Mouse (Mus musculus) retina, embryonic 14.5 days (tissue): ENCODE measurements around the gene Setmar.

Experiments
- DNase-seq: peaks from one replicate; pipeline ENCODE4 v3.0.0-alpha.2; 2015; ENCODE audit warnings: low spot score

Gene Setmar

DNA sequence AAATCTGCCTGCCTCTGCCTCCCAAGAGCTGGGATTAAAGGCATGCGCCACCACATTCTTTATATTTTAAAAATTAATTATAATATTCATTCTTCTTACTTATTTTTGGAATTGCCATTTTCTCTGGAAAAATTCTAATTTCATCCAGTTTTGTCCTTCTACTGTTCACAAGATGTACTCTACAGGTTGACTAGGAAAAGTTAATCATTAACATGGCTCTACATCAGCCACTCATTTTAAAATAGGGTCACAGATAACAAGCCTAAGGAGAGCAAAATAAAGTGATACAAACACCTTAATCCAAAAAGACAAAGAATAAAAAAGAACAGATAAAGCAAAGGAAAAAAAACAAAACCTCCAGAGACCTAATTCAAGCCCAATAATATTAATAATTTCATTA lies 50.1 kb downstream of the Setmar start:
- no peak for DNase-seq

DNA sequence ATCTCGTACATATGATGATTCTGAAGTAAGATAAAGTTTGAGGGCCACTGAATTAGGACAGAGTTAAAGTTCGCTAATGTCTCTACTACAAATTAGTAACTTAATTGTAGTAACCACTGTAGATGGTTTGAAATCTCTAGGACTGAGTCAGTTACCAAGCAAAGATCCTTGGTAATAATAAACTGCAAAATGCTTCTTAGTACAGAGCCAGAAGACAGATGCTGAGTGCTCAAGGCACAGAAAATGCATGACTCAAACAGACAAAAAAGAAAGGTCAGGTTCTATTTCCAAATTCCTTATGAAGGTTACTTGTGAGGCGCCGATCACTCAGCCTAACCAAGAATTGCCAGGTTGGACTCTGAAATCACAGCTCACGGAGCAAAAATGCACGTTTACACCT lies 53.0 kb downstream of the Setmar start:
- no peak for DNase-seq

DNA sequence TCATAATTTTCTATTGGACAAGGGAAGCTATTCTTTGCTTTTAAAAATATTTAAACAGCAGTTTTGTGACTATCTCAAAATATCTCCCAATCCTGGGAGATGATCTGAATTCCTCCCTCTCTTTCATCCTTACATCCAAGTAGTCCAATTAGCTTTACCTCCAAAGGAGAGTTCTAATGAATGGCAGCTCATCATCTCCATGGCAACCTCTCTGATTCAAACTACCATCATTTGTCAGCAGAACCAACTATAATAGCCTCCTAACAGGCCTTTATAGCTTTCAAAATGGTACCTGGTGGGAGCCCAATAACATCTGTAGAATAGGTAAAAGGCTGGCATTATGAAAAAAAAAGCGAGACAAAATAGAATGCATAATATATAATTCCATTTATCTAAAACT lies 60.6 kb downstream of the Setmar start:
- DNase-seq = no peak

DNA sequence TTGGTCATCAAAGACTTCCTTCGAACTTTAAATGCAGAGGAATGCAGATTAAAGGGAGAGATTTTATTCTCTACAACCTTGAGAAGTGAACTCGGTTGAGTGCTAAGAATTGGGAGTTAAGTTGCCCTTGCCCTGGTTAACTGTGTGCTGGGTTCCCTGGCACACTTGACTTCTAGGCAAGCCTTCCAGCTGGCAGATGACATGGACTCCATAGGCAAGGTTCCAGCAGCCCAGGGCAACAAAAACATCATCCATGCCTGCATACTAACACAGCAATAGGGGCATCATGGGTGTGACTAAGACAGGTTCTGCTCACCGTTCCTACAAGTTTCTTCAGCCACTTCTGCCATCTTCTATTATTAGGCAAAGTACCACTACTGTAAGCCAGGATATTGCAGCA lies 61.8 kb downstream of the Setmar start:
- DNase-seq = no peak
